ENCODE assay signal across 9 mouse cellular contexts in the genomic region with DNA sequence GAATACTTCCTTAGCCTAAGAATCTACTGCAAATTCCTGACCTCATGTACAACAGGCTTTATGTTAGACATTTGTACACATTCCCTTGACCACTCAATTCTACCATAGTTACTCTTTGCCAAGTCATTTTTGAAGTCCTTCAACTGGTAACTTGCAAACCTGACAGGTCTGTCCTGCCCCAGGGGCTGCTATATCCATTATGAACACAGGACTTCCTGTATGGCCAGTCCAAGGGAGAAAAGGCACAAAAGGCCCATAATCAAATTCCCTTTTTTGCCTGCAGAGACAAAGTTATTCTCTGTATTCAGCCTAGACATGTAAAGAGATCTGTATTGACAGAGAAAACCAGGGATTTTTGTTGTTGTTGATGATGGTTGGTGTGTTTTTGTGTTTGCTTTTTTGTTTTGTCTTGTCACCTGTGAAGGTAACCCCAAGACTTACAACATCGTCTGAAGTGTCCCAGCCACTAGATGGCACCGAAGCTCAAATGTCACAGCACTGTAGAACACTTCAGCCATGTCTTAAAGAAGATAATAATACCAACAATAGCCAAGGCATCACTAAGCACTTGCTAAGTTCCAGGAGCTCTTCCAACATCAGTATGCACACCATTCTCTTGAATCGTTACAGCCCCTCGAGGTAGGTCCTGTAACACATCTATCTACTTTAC. TPM values are rescaled to one million over a fixed set of nuclear protein-coding genes. Genes with fewer than 3 reads are reported as not detected.
DNase-seq lines count a peak whose midpoint lies in the region; ATAC-seq and TF ChIP-seq lines count a peak whose summit lies in the region.
"Had no signal": no experiment of that assay in that cellular context is flagged by ENCODE, and none has a peak within 500 bp of the region (broad histone marks: within the 10 kb centered on the region; RNA-seq: fewer than 3 reads in every experiment).

No protein-coding gene starts in this region.

- no peak overlapping the region for H3K4me3 ChIP-seq in layer of hippocampus, adult 2 months
- H3K4me3 ChIP-seq in stomach, postnatal 0 days (ENCODE audit: low read depth, low read length) = no peak overlapping the region
- H3K4me3 ChIP-seq: liver, embryonic 15.5 days had no signal

- no peaks in the 10 kb centered on the region for H3K36me3 ChIP-seq in stomach, postnatal 0 days (ENCODE audit: control insufficient read depth, insufficient read depth, low read length)
- H3K36me3 ChIP-seq: liver, embryonic 15.5 days had no signal

- peak; percentile 16 to 66 for DNase-seq in adrenal gland, adult (ENCODE audit: inconsistent age in 2 of 2, low spot score in 1 of 2)
- no peak for DNase-seq in adrenal gland, adult 8-10 months
- DNase-seq in layer of hippocampus, adult 2 months (ENCODE audit: low spot score in 2 of 2) = peak in 1 of 2 experiments; percentile 25
- DNase-seq in layer of hippocampus, postnatal 36 days = no peak
- DNase-seq in adipocyte (ENCODE audit: low spot score) = peak; percentile 69
- DNase-seq in induced T-regulatory cell, adult 2 months (ENCODE audit: low read depth) = peak; percentile 58
- peak; percentile 30 for DNase-seq in stomach, postnatal 0 days (ENCODE audit: low spot score)
- DNase-seq in ovary, adult 18-20 months (ENCODE audit: low spot score) = no peak

- TF ChIP-seq EP300 in stomach, postnatal 0 days (optimal IDR thresholded peaks at IDR 0.05) = no peak

- TF ChIP-seq CTCF in layer of hippocampus, adult 2 months (conservative IDR thresholded peaks at IDR 0.05) = peak; percentile 76
- peak; percentile 69 for TF ChIP-seq CTCF in stomach, postnatal 0 days (IDR thresholded peaks at IDR 0.05; ENCODE audit: low read depth)

- H3K4me1 ChIP-seq in stomach, postnatal 0 days (replicated peaks; ENCODE audit: control insufficient read depth, insufficient read depth) = no peaks in the 10 kb centered on the region
- H3K4me1 ChIP-seq: liver, embryonic 15.5 days had no signal

- 52% methylated on average over 4 of the region's 4 CpGs for WGBS in stomach, postnatal 0 days

- no peak overlapping the region for H3K4me2 ChIP-seq in stomach, postnatal 0 days (replicated peaks; ENCODE audit: low read depth)
- H3K4me2 ChIP-seq: liver, embryonic 15.5 days had no signal

- no peak overlapping the region for H3K9ac ChIP-seq in stomach, postnatal 0 days (ENCODE audit: low read length)
- H3K9ac ChIP-seq: liver, embryonic 15.5 days had no signal

- ATAC-seq in stomach, postnatal 0 days (ENCODE audit: low FRiP score, low TSS enrichment) = no peak

- no peaks in the 10 kb centered on the region for H3K27me3 ChIP-seq in stomach, postnatal 0 days (ENCODE audit: control insufficient read depth, insufficient read depth, low read length)

- no peaks in the 10 kb centered on the region for H3K9me3 ChIP-seq in stomach, postnatal 0 days (ENCODE audit: control insufficient read depth, low read length)
- H3K9me3 ChIP-seq: liver, embryonic 15.5 days had no signal

- H3K27ac ChIP-seq in layer of hippocampus, adult 2 months = no peak overlapping the region
- no peak overlapping the region for H3K27ac ChIP-seq in stomach, postnatal 0 days (replicated peaks)
- H3K27ac ChIP-seq: liver, embryonic 15.5 days had no signal

RNA-seq across cellular contexts. Expression of a gene that starts 47.9 kb away (rescaled TPM):
- total RNA-seq in adrenal gland, adult 8-10 months (2022) = 100 to 1,000 TPM in 2 of 4 experiments, 10 to 100 TPM in 2; 75.8 to 125 (median 99.9) TPM
- total RNA-seq in layer of hippocampus, adult 2 months (2021) = 1 to 10 TPM; 6.3 to 7.0 TPM
- 1 to 10 TPM; 6.1 to 8.9 TPM for total RNA-seq in layer of hippocampus, postnatal 36 days (2021)
- polyA plus RNA-seq in stomach, postnatal 0 days (2015; fragmentation: Nextera tagmentation; extraction: Ambion mirVana) = 6.1 and 6.5 TPM in 2 replicates

Comparison
In these comparisons a context has a peak if more than half of its experiments do, and no peak if none do; other contexts are left out.
1. DNase-seq: peak in adrenal gland, adult (2 of 2), adipocyte (single experiment), induced T-regulatory cell, adult 2 months (single experiment) and stomach, postnatal 0 days (single experiment); none in adrenal gland, adult 8-10 months (single experiment), layer of hippocampus, postnatal 36 days (0 of 2) and ovary, adult 18-20 months (single experiment).
2. RNA of a gene that starts 47.9 kb away (total RNA-seq): 75.8 to 125 TPM in adrenal gland, adult 8-10 months; 6.1 to 8.9 TPM in layer of hippocampus, postnatal 36 days and 6.3 to 7.0 TPM in layer of hippocampus, adult 2 months; every median in the first group is over 4 times any median in the second.